Mouse (Mus musculus): ENCODE measurements around the gene Fosb.

GRCm38 (mm10) chr7:19265147-19265546, 44.7 kb downstream of the Fosb start:
- TF ChIP-seq POLR2A (IDR thresholded peaks at IDR 0.05; ENCODE audit: extremely low read depth, insufficient read depth, low read length) (no peak), CTCF (IDR thresholded peaks at IDR 0.05; ENCODE audit: low read depth, low read length) (no peak)

All from liver, adult 2 months (tissue).